Mouse (Mus musculus) kidney, adult 9 months (tissue): ENCODE data around the gene Gm21719.
"Not testable (repeated sequence)": the region's sequence is repeated elsewhere in the genome, so short reads cannot be mapped to it uniquely, and the experiment has no call there.

Experiments
- DNase-seq: peaks from one replicate; pipeline ENCODE4 v3.0.0; 2022

Gene Gm21719

DNA sequence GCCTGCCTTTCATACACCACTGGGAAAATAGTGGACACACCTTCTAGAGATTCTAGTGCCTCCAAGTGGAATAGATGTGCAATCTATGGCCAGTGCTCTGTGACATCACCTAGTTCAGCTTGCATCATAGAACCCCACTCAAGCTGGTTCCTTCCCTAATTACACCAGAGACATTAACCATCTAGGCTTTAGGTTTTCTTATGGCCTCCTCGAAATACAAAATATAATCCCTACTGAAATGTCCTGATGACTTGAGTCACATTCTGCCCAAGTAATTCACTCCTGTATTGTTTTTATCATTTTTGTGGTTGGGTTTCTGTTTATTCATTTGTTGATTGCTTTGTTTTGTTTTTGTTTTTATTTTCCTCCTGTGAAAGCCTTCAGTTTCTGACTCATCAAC is at the start of gene Gm21719:
TSS of gene Gm21719 (minus strand) at position 101 of the 400 bp plus-strand sequence.
- DNase-seq, result not testable (repeated sequence)
